Mouse (Mus musculus): ENCODE results near the gene Frem1. TPM values are rescaled to one million over a fixed set of nuclear protein-coding genes. Genes with fewer than 3 reads are reported as not detected.

Frem1 gene
- total RNA-seq, 2 experiments from 2014 or later, result 0.86 to 1.1 TPM

- intact Hi-C loops (cut with DNase I), result loop anchor here (2.0 kb wide), 1 partner anchor 583 kb away; no protein-coding TSS in a partner anchor
- DNase-seq, result no peak
Measured at GRCm38 (mm10) chr4:82940248-82940647, 111.9 kb downstream of the Frem1 start.

GRCm38 (mm10) chr4:82934308-82934707 lies 117.8 kb downstream of the Frem1 start:
- DNase-seq, result peak in 1 of 2 experiments; percentile 42
- intact Hi-C loops (cut with DNase I), result loop anchor here (5.0 to 10.0 kb wide), 4 partner anchors 72 to 1440 kb away; no protein-coding TSS in a partner anchor

- DNase-seq, result peak; percentile 49 to 53
- intact Hi-C loops (cut with DNase I), result loop anchor here (2.0 to 10.0 kb wide), 5 partner anchors 71 to 1439 kb away; no protein-coding TSS in a partner anchor
Measured at GRCm38 (mm10) chr4:82933698-82934210, 118.4 kb downstream of the Frem1 start.

GRCm38 (mm10) chr4:82930079-82930478 lies 122.1 kb downstream of the Frem1 start:
- no peak for DNase-seq
- intact Hi-C loops (cut with DNase I), result loop anchor here (5.0 to 10.0 kb wide), 4 partner anchors 68 to 1435 kb away; no protein-coding TSS in a partner anchor

- intact Hi-C loops (cut with DNase I), result no loop called here
- no peak for DNase-seq
Measured at GRCm38 (mm10) chr4:82921962-82922361, 130.2 kb downstream of the Frem1 start.

GRCm38 (mm10) chr4:82918625-82919024 lies 133.5 kb downstream of the Frem1 start:
- DNase-seq, result no peak

GRCm38 (mm10) chr4:82916678-82917050 lies 135.5 kb downstream of the Frem1 start:
- intact Hi-C loops (cut with DNase I), result no loop called here

More at GRCm38 (mm10) chr4:82918625-82919024, 133.5 kb downstream of the Frem1 start:
- intact Hi-C loops (cut with DNase I), result no loop called here

GRCm38 (mm10) chr4:82916003-82916677 lies 136.0 kb downstream of the Frem1 start:
- no peak for DNase-seq
- intact Hi-C loops (cut with DNase I), result no loop called here

More at GRCm38 (mm10) chr4:82916678-82917050, 135.5 kb downstream of the Frem1 start:
- DNase-seq, result no peak

- intact Hi-C loops (cut with DNase I), result no loop called here
- no peak for DNase-seq
Measured at GRCm38 (mm10) chr4:82915576-82915975, 136.6 kb downstream of the Frem1 start.

GRCm38 (mm10) chr4:82914601-82915143 lies 137.5 kb downstream of the Frem1 start:
- intact Hi-C loops (cut with DNase I), result no loop called here
- no peak for DNase-seq

GRCm38 (mm10) chr4:82895227-82895626 lies 156.9 kb downstream of the Frem1 start:
- no peak for DNase-seq
- intact Hi-C loops (cut with DNase I), result no loop called here

- intact Hi-C loops (cut with DNase I), result no loop called here
- DNase-seq, result no peak
Measured at GRCm38 (mm10) chr4:82892247-82892646, 159.9 kb downstream of the Frem1 start.

GRCm38 (mm10) chr4:82891566-82891965 lies 160.6 kb downstream of the Frem1 start:
- intact Hi-C loops (cut with DNase I), result no loop called here

GRCm38 (mm10) chr4:82891049-82891448 lies 161.1 kb downstream of the Frem1 start:
- no peak for DNase-seq
- intact Hi-C loops (cut with DNase I), result no loop called here

More at GRCm38 (mm10) chr4:82891566-82891965, 160.6 kb downstream of the Frem1 start:
- no peak for DNase-seq

GRCm38 (mm10) chr4:82890585-82890984 lies 161.6 kb downstream of the Frem1 start:
- intact Hi-C loops (cut with DNase I), result no loop called here

GRCm38 (mm10) chr4:82886148-82886547 lies 166.0 kb downstream of the Frem1 start:
- intact Hi-C loops (cut with DNase I), result no loop called here
- DNase-seq, result no peak

More at GRCm38 (mm10) chr4:82890585-82890984, 161.6 kb downstream of the Frem1 start:
- no peak for DNase-seq

GRCm38 (mm10) chr4:82885535-82885913 lies 166.6 kb downstream of the Frem1 start:
- intact Hi-C loops (cut with DNase I), result no loop called here
- no peak for DNase-seq

- DNase-seq, result peak; percentile 7 to 31
- intact Hi-C loops (cut with DNase I), result no loop called here
Measured at GRCm38 (mm10) chr4:82884636-82885534, 167.3 kb downstream of the Frem1 start, which contains the start of gene Cer1. Gene Cer1, minus strand, starts transcription at chr4:82885148.

GRCm38 (mm10) chr4:82882500-82882899 lies 169.6 kb downstream of the Frem1 start:
- DNase-seq, result no peak
- intact Hi-C loops (cut with DNase I), result no loop called here

GRCm38 (mm10) chr4:82881366-82881765 lies 170.8 kb downstream of the Frem1 start:
- DNase-seq, result no peak
- intact Hi-C loops (cut with DNase I), result no loop called here

Data from gastrocnemius, postnatal 36 days (tissue).